Mouse (Mus musculus) ovary, postnatal 10 days (tissue): Measurements from ENCODE around the gene Mapk13.
"Not testable (repeated sequence)": the region's sequence is repeated elsewhere in the genome, so short reads cannot be mapped to it uniquely, and the experiment has no call there.

Experiments
- DNase-seq: peaks from one replicate; pipeline ENCODE4 v3.0.0; 2022; ENCODE audit warnings: low spot score

The Mapk13 gene

GRCm38 (mm10) chr17:28815384-28816004, 46.4 kb downstream of the Mapk13 start:
- no peak for DNase-seq

- DNase-seq: not testable (repeated sequence)
Observed at GRCm38 (mm10) chr17:28816326-28816725, 47.2 kb downstream of the Mapk13 start.

GRCm38 (mm10) chr17:28816875-28817811, 48.0 kb downstream of the Mapk13 start:
- DNase-seq: no peak

- no peak for DNase-seq
Observed at GRCm38 (mm10) chr17:28820189-28820588, 51.1 kb downstream of the Mapk13 start.

- DNase-seq: no peak
Observed at GRCm38 (mm10) chr17:28823004-28823745, 54.1 kb downstream of the Mapk13 start.

GRCm38 (mm10) chr17:28823749-28824148, 54.7 kb downstream of the Mapk13 start:
- no peak for DNase-seq

- DNase-seq: no peak
Observed at GRCm38 (mm10) chr17:28824896-28825295, 55.8 kb downstream of the Mapk13 start.

- DNase-seq: no peak
Observed at GRCm38 (mm10) chr17:28825359-28826041, 56.4 kb downstream of the Mapk13 start.

- no peak for DNase-seq
Observed at GRCm38 (mm10) chr17:28827665-28828231, 58.7 kb downstream of the Mapk13 start.

- DNase-seq: no peak
Observed at GRCm38 (mm10) chr17:28829120-28829519, 60.0 kb downstream of the Mapk13 start.
